Mouse (Mus musculus) layer of hippocampus, adult 18-20 months (tissue): ENCODE results near the gene Dscaml1. TPM values are rescaled to one million over a fixed set of nuclear protein-coding genes. Genes with fewer than 3 reads are reported as not detected.

Experiments
- DNase-seq, 2 experiments: peaks; one replicate each; pipeline ENCODE4 v3.0.0; 2022; ENCODE audit warnings: low spot score in 2 of 2
- long read RNA-seq: library from polyadenylated mRNA; stranded (forward); transcript quantifications from one replicate; pipeline ENCODE4 v2.0.0, GENCODE M21; 2021
- total RNA-seq, 2 experiments: library from RNA; stranded (reverse); gene quantifications; 2 replicates each; pipeline ENCODE4 v1.2.3; 2021

The Dscaml1 gene
- total RNA-seq: 10 to 100 TPM; 81.6 to 85.3 TPM
- long read RNA-seq, partial matches to known transcripts: 76 of 119 reads
- long read RNA-seq, other reads (novel, unspliced or antisense): 42 of 119 reads

DNA sequence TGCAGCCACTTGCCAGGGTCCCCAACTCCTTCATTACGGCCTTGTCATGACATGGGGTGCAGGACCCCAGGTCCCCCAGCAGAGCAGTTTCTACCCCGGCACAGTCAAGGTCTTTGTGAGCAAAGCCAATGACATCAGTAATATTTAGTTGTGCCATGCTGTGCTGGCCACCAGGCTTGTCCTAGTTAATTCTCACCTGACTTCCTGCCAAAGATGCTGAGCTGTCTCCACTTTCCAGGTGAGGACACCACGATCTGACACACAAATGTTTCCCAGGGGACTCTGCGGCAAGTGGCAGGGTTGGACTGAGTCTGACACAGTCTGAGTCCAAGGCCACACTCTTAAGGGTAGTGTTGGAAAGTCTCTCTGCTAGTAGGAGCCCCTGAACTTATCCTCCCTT is at the start of gene Dscaml1:
Gene Dscaml1 (plus strand): TSS at position 173 of the 400 bp plus-strand sequence.
- DNase-seq: no peak

DNA sequence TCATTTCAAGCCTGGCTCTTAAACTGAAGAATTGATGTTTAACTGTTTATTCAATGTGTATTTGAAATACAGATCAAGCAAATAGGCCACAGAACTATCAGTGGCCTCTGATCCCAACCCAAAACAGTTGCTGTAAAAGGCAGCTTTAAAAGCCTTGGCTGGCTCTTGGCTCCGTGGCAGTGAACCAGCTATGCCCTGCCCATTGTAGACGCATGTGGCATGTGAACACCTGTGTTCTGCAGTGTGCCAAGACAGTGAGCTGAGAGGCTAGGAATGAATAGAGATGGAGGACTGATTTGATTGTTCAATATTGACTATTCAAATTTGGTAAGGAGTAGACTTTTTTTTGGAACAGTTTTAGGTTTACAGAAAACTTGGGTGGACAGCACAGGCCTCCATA is 49.5 kb upstream of the Dscaml1 start:
- no peak for DNase-seq

GRCm38 (mm10) chr9:45380411-45381251 is 45.8 kb upstream of the Dscaml1 start:
- no peak for DNase-seq

DNA sequence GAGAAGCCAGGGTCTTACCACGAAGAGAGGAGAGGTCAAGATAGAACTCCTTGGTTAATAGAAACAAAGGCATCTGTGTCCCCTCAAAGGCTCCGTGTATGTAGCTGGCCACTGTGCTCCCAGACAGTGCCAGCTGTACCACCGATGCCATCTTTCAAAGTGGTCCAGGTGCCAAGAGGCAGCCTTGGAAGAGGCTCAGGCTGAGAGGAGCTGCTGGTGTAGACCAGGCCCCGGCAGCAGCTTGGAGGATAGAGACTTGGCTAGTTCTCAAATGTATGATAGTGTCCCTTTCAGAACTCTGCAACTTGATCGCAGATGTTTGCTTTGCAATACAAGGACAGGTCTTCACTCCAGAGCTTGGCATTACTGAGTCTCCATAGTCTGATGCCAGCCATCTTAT is 44.1 kb upstream of the Dscaml1 start:
- no peak for DNase-seq

GRCm38 (mm10) chr9:45382834-45383233 is 43.6 kb upstream of the Dscaml1 start:
- DNase-seq: no peak

GRCm38 (mm10) chr9:45383883-45384282 is 42.5 kb upstream of the Dscaml1 start:
- DNase-seq: no peak

DNA sequence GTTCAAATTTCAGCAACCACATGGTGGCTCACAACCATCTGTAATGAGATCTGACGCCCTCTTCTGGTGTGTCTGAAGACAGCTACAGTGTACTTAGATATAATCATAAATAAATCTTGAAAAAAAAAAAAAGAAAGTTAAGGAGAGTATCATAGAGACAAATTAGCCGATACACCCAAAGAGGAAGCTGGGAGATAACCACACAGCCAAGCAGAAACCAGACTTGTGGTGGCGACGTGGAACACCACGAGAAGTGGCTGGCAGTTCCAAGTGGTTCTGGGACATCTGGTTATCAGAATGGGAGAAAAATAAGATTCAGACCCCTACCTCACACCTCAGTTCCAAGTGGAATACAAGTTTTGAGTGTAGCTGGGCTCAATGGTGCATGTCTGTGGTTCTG is 39.7 kb upstream of the Dscaml1 start:
- DNase-seq: no peak

GRCm38 (mm10) chr9:45388385-45388994 is 37.9 kb upstream of the Dscaml1 start:
- DNase-seq: peak; percentile 75 to 94

GRCm38 (mm10) chr9:45389596-45389995 is 36.8 kb upstream of the Dscaml1 start:
- DNase-seq: no peak

DNA sequence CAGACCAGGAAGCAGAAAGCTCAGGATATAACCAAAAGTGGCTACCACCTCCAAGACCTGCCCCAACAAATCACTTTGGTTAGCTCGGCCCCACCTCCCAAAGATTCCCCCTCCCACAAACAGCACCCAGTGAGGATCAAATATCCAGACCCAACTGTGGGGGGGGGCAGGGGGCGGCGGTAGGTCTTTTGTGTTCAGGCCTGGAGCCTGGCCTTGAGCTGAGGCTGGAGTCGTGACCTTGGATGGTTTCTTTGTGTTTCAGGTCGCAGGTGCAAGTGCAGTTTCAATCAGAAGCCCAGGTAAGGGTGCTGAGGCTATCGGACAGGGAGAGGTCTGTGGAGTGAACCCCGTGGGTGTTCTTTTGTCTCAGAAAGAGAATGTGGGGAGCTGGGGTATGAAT is 35.1 kb upstream of the Dscaml1 start:
- DNase-seq: no peak

GRCm38 (mm10) chr9:45395218-45395617 is 31.2 kb upstream of the Dscaml1 start:
- DNase-seq: no peak

DNA sequence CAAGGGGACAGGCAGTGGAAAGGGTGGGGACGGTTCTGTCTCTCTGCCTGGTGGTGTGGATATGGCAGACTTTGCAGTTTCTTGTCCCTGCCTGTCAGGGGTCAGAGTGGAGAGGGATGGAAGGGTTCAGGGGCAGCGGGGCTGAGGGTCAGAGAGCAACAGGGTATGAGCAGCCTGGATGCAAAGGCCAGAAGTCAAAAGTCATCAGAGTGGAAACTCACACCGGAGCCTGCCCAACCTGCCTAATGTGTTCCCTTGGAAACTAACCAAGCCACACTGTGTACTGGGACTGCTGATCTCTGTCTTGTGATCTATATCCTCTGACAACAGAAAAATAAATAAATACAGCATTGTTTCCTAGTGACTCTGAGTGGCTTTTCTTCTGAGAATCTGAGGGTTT is 30.6 kb upstream of the Dscaml1 start:
- DNase-seq: no peak

DNA sequence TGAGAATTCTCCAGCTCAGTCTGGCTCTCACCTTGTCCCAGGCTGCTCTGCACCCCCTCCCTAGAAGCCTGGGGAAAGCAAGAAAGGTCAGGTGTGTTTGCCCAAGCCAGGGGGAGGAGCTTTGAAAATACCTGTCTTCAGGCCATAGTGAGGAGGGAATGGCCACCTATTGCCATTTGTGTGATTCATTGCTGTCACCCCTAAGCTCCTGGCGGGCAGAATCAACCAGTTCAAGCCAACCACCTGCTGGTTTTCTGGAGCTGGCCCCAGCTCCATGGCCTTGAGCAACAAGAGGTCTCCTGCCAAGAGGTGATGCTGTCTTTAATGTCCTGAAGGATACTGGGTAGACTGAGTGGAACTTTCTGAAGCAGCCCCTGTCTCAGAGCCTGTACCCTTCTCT is 28.1 kb upstream of the Dscaml1 start:
- DNase-seq: no peak

DNA sequence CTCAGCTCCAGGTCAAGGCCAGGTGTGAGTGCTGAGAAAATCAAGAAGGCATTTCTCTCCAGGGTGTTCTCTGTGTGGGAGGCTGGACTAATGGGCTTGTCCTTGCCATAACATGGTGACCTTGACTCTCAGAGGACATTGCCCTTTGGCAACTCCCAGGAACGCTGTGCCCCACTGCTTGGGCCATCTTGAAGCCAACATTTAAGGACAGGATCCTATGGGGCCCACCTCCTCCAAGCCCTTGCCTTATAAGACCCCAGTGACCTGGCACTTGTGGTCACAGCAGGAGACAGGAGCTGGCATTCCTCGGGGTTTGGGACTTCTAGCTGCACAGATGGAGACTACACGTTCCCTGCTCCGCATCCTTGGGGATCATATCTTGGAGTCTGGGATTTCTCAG is 27.0 kb upstream of the Dscaml1 start, which contains the start of gene Fxyd2:
Gene Fxyd2 (plus strand): TSS at position 236 of the 400 bp plus-strand sequence.
- DNase-seq: no peak

- DNase-seq: no peak
Observed at GRCm38 (mm10) chr9:45401851-45402250, 24.6 kb upstream of the Dscaml1 start.

- DNase-seq: no peak
Observed at GRCm38 (mm10) chr9:45402957-45403356, 23.5 kb upstream of the Dscaml1 start.

DNA sequence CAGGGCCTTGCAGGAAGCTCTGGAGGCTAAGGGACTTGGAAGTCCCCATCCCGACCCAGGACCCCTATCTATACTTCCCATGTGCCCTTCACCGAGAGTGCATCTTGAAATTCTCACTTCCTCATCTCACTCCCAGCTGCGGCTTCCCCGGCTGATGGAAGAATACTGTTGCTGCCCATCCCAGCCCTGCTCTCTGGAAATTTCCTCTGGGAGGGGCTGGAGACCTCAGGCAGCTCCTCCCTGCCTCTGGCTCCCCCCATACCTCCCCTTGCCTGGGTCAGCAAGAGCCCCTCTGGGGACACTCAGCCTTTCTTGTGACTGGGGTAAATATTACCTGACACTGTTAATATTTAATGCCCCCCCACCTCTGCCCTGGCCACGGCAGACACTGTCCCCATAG is 20.7 kb upstream of the Dscaml1 start:
- no peak for DNase-seq

GRCm38 (mm10) chr9:45406808-45407207 is 19.6 kb upstream of the Dscaml1 start:
- DNase-seq: no peak

DNA sequence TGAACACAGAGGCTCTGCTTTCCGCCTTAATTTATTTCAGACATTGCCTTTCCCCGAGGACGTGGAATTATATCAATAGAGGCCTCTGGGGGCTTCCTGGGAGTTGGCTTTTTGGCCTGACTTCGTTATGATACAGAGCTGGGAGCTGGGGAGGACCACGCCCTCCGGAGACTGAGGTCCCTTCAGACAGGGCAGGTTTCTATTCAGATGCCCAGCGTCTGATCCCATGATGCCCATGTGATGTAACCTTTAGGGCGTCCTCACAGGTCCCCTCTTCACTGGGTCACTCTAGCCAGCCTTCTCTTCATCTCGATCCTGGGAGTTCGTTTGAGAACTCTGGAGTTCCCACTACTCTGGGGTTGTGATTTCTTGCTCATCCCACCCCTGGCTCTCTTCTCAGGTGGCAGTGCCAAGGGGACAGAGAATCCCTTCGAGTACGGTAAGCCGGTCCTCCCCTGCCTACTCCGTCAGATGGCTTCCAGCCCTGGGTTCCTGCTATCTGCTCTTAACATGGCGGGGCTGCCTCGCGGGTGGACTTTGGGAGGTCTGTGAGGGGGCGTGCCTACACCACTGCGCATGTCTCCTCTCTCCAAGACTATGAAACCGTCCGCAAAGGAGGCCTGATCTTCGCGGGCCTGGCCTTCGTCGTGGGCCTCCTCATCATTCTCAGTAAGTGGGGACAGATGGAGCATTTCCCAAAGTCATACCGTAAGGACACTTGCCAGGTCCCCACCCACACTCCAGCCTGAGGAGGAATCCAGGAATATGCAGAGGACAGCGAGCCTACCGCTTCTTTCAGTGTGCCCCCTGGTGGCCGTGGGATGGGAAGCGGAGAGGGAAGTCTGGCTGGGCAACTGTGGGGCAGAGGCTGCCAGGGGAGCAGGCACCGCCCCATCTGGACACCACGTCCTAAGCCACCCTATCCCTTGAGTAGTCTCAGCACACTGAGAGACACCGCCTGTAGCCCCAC is 18.4 kb upstream of the Dscaml1 start:
- DNase-seq: peak; percentile 69 to 83

GRCm38 (mm10) chr9:45410193-45410592 is 16.2 kb upstream of the Dscaml1 start:
- DNase-seq: no peak

DNA sequence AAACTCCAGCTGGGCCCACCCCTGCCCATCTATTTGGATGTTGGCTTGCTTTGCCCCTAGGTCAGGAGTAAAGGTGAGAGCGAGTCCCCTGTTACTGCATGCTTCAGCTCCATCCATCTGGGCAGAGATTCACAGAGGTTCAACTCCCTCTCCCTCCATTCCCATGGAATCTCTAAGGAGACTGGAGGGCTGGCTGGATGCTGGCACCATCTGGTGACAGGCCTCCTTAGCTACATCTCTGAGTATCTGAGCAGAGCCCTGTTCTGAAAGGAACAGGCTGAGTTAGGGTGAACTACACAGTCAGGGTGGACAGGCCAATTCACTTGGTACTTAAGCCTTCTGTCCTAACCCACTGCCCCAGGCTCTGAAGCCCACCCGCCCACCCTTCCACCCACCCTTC is 15.8 kb upstream of the Dscaml1 start:
- no peak for DNase-seq
